In the genomic region with DNA sequence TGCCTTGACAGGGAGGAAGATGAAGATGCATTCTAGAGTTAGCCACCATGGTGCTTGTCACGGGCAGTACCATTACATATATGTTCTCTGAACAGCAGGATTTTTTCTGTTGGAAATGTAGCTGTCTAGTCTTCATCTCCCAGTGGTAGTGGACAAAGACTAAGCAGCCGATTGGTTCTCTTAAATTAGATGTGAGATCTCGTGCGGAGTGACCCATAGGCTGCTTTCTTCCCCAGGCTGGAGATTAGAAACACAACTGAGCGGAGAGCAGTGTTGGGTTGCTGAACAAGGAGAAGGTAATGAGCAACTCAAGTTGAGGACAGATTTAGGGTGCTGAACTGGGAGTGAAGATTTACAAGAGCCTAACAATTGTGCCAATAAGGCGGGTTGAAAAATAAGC, we compare ENCODE assay signal across 18 mouse cellular contexts.
DNase-seq lines count a peak whose midpoint lies in the region; ATAC-seq lines count a peak whose summit lies in the region.
"Had no signal": no experiment of that assay in that cellular context is flagged by ENCODE, and none has a peak within 500 bp of the region (broad histone marks: within the 10 kb centered on the region; RNA-seq: fewer than 3 reads in every experiment).

No protein-coding gene starts in this region.

- no peaks in the 10 kb centered on the region for H3K27me3 ChIP-seq in midbrain, embryonic 11.5 days (ENCODE audit: control insufficient read depth, insufficient read depth, low read length)
- H3K27me3 ChIP-seq in midbrain, embryonic 14.5 days (ENCODE audit: control insufficient read depth, insufficient read depth, low read length), result no peaks in the 10 kb centered on the region
- no peaks in the 10 kb centered on the region for H3K27me3 ChIP-seq in hindbrain, embryonic 10.5 days (ENCODE audit: insufficient read depth, poor library complexity, severe bottlenecking)
- H3K27me3 ChIP-seq in hindbrain, embryonic 13.5 days, result no peaks in the 10 kb centered on the region
- H3K27me3 ChIP-seq in neural tube, embryonic 13.5 days, result no peaks in the 10 kb centered on the region
- no peaks in the 10 kb centered on the region for H3K27me3 ChIP-seq in kidney, embryonic 15.5 days
- H3K27me3 ChIP-seq: limb, embryonic 15.5 days; liver, embryonic 15.5 days had no signal

- WGBS in midbrain, embryonic 11.5 days, result 85% methylated on average over 6 of the region's 6 CpGs
- 84% methylated on average over 6 of the region's 6 CpGs for WGBS in midbrain, embryonic 14.5 days
- WGBS in hindbrain, embryonic 10.5 days, result 81% methylated on average over 6 of the region's 6 CpGs
- 56% methylated on average over 6 of the region's 6 CpGs for WGBS in hindbrain, embryonic 13.5 days
- WGBS in neural tube, embryonic 13.5 days, result 67% methylated on average over 6 of the region's 6 CpGs
- WGBS in kidney, embryonic 15.5 days, result 82% methylated on average over 6 of the region's 6 CpGs

- peak; percentile 31 for ATAC-seq in midbrain, embryonic 11.5 days (ENCODE audit: low FRiP score)
- ATAC-seq in midbrain, embryonic 14.5 days (ENCODE audit: low FRiP score, low TSS enrichment), result no peak
- ATAC-seq in hindbrain, embryonic 13.5 days (ENCODE audit: low FRiP score), result peak; percentile 52
- ATAC-seq in neural tube, embryonic 13.5 days (ENCODE audit: low read depth), result peak; percentile 45; the same call in 1 of the 2 replicates
- ATAC-seq in kidney, embryonic 15.5 days (replicated peaks; ENCODE audit: low FRiP score), result no peak
- ATAC-seq: inflammation-experienced regulatory T-cells, adult 6 months; lung, postnatal 0 days had no signal

- no peak overlapping the region for H3K9ac ChIP-seq in midbrain, embryonic 11.5 days (ENCODE audit: low read length)
- no peak overlapping the region for H3K9ac ChIP-seq in midbrain, embryonic 14.5 days (replicated peaks; ENCODE audit: low read length)
- no peak overlapping the region for H3K9ac ChIP-seq in hindbrain, embryonic 13.5 days
- no peak overlapping the region for H3K9ac ChIP-seq in neural tube, embryonic 13.5 days
- H3K9ac ChIP-seq in kidney, embryonic 15.5 days, result no peak overlapping the region
- H3K9ac ChIP-seq: limb, embryonic 15.5 days; liver, embryonic 15.5 days had no signal

- H3K27ac ChIP-seq in midbrain, embryonic 11.5 days (ENCODE audit: low read depth, low read length), result no peak overlapping the region
- H3K27ac ChIP-seq in midbrain, embryonic 14.5 days (replicated peaks; ENCODE audit: low read depth, low read length), result no peak overlapping the region
- peak overlapping the region; percentile 9; the same call in 1 of the 2 replicates for H3K27ac ChIP-seq in hindbrain, embryonic 10.5 days
- H3K27ac ChIP-seq in hindbrain, embryonic 13.5 days, result peak overlapping the region; percentile 52
- H3K27ac ChIP-seq in neural tube, embryonic 13.5 days (replicated peaks), result peak overlapping the region; percentile 59
- no peak overlapping the region for H3K27ac ChIP-seq in kidney, embryonic 15.5 days
- H3K27ac ChIP-seq: embryonic facial prominence, embryonic 10.5 days; gastrocnemius, adult 2 months; limb, embryonic 15.5 days; liver, embryonic 15.5 days had no signal

- no peak overlapping the region for H3K4me3 ChIP-seq in midbrain, embryonic 11.5 days (ENCODE audit: low read depth, low read length)
- no peak overlapping the region for H3K4me3 ChIP-seq in midbrain, embryonic 14.5 days (replicated peaks; ENCODE audit: low read depth, low read length)
- no peak overlapping the region for H3K4me3 ChIP-seq in hindbrain, embryonic 10.5 days
- H3K4me3 ChIP-seq in hindbrain, embryonic 13.5 days, result no peak overlapping the region
- no peak overlapping the region for H3K4me3 ChIP-seq in neural tube, embryonic 13.5 days
- H3K4me3 ChIP-seq in kidney, embryonic 15.5 days (replicated peaks), result no peak overlapping the region
- H3K4me3 ChIP-seq: embryonic facial prominence, embryonic 10.5 days; gastrocnemius, adult 2 months; limb, embryonic 15.5 days; liver, embryonic 15.5 days; myocyte had no signal

- no peaks in the 10 kb centered on the region for H3K4me1 ChIP-seq in midbrain, embryonic 11.5 days (ENCODE audit: control insufficient read depth, insufficient read depth, low read length)
- H3K4me1 ChIP-seq in midbrain, embryonic 14.5 days (ENCODE audit: control insufficient read depth, insufficient read depth, low read length), result peaks cover 5% of the 10 kb centered on the region; the same call in 1 of the 2 replicates
- no peaks in the 10 kb centered on the region for H3K4me1 ChIP-seq in hindbrain, embryonic 10.5 days (replicated peaks)
- peaks cover 28% of the 10 kb centered on the region for H3K4me1 ChIP-seq in hindbrain, embryonic 13.5 days (replicated peaks)
- H3K4me1 ChIP-seq in neural tube, embryonic 13.5 days (replicated peaks), result peaks cover 37% of the 10 kb centered on the region
- peaks cover 12% of the 10 kb centered on the region for H3K4me1 ChIP-seq in kidney, embryonic 15.5 days
- H3K4me1 ChIP-seq: embryonic facial prominence, embryonic 10.5 days; limb, embryonic 15.5 days; liver, embryonic 15.5 days had no signal

- DNase-seq in midbrain, embryonic 11.5 days (ENCODE audit: low spot score, missing footprints), result peak; percentile 57
- no peak for DNase-seq in midbrain, embryonic 14.5 days
- DNase-seq in hindbrain, embryonic 10.5 days (ENCODE audit: low spot score), result no peak
- DNase-seq in lung, postnatal 10 days, result no peak
- DNase-seq: gastrocnemius, adult 2 months; heart, postnatal 10 days; kidney, adult 8-10 months; kidney, postnatal 4 days had no signal

- no peaks in the 10 kb centered on the region for H3K9me3 ChIP-seq in midbrain, embryonic 11.5 days (ENCODE audit: control insufficient read depth, low read length)
- H3K9me3 ChIP-seq in midbrain, embryonic 14.5 days (ENCODE audit: control insufficient read depth, low read length), result no peaks in the 10 kb centered on the region
- no peaks in the 10 kb centered on the region for H3K9me3 ChIP-seq in hindbrain, embryonic 10.5 days
- H3K9me3 ChIP-seq in hindbrain, embryonic 13.5 days, result no peaks in the 10 kb centered on the region
- H3K9me3 ChIP-seq in neural tube, embryonic 13.5 days, result no peaks in the 10 kb centered on the region
- H3K9me3 ChIP-seq in kidney, embryonic 15.5 days (replicated peaks), result no peaks in the 10 kb centered on the region
- H3K9me3 ChIP-seq: embryonic facial prominence, embryonic 10.5 days; limb, embryonic 15.5 days; liver, embryonic 15.5 days had no signal

- H3K4me2 ChIP-seq in midbrain, embryonic 11.5 days, result no peak overlapping the region
- no peak overlapping the region for H3K4me2 ChIP-seq in midbrain, embryonic 14.5 days (ENCODE audit: low read length)
- no peak overlapping the region for H3K4me2 ChIP-seq in hindbrain, embryonic 13.5 days
- no peak overlapping the region for H3K4me2 ChIP-seq in neural tube, embryonic 13.5 days
- no peak overlapping the region for H3K4me2 ChIP-seq in kidney, embryonic 15.5 days
- H3K4me2 ChIP-seq: heart, embryonic 11.5 days; limb, embryonic 15.5 days; liver, embryonic 15.5 days had no signal

- H3K36me3 ChIP-seq in midbrain, embryonic 11.5 days (ENCODE audit: control insufficient read depth, insufficient read depth, low read length), result no peaks in the 10 kb centered on the region
- H3K36me3 ChIP-seq in midbrain, embryonic 14.5 days (ENCODE audit: control insufficient read depth, insufficient read depth, low read length), result no peaks in the 10 kb centered on the region
- H3K36me3 ChIP-seq in hindbrain, embryonic 10.5 days, result no peaks in the 10 kb centered on the region
- no peaks in the 10 kb centered on the region for H3K36me3 ChIP-seq in hindbrain, embryonic 13.5 days
- no peaks in the 10 kb centered on the region for H3K36me3 ChIP-seq in neural tube, embryonic 13.5 days
- H3K36me3 ChIP-seq in kidney, embryonic 15.5 days, result no peaks in the 10 kb centered on the region
- H3K36me3 ChIP-seq: embryonic facial prominence, embryonic 10.5 days; limb, embryonic 15.5 days; liver, embryonic 15.5 days had no signal

Comparison
In these comparisons a context has a peak if more than half of its experiments do, and no peak if none do; other contexts are left out.
1. ATAC-seq: peak in midbrain, embryonic 11.5 days (single experiment), hindbrain, embryonic 13.5 days (single experiment) and neural tube, embryonic 13.5 days (single experiment); none in midbrain, embryonic 14.5 days (single experiment) and kidney, embryonic 15.5 days (single experiment).
2. H3K27ac ChIP-seq: peak in hindbrain, embryonic 10.5 days (single experiment), hindbrain, embryonic 13.5 days (single experiment) and neural tube, embryonic 13.5 days (single experiment); none in midbrain, embryonic 11.5 days (single experiment), midbrain, embryonic 14.5 days (single experiment) and kidney, embryonic 15.5 days (single experiment).